Mouse (Mus musculus): ENCODE results near the gene Olfr397.

The Olfr397 gene

GRCm38 (mm10) chr11:73960517-73960916 lies at the start of gene Olfr397:
Olfr397 (plus strand) TSS chr11:73960817.
- no peak for DNase-seq (ENCODE audit: low read depth)

GRCm38 (mm10) chr11:73936377-73936776 lies 24.2 kb upstream of the Olfr397 start, which contains the start of gene Olfr23:
Olfr23 (plus strand) TSS chr11:73936677.
- DNase-seq (ENCODE audit: low read depth), result no peak

- DNase-seq (ENCODE audit: low read depth), result no peak
Measured at GRCm38 (mm10) chr11:73990307-73990706, 29.7 kb downstream of the Olfr397 start, which contains the start of gene Olfr398. Olfr398 (minus strand) TSS chr11:73990407.

GRCm38 (mm10) chr11:73993115-73993514 lies 32.5 kb downstream of the Olfr397 start:
- DNase-seq (ENCODE audit: low read depth), result no peak
